Mouse (Mus musculus): Measurements from ENCODE around the gene Padi1.

DNA sequence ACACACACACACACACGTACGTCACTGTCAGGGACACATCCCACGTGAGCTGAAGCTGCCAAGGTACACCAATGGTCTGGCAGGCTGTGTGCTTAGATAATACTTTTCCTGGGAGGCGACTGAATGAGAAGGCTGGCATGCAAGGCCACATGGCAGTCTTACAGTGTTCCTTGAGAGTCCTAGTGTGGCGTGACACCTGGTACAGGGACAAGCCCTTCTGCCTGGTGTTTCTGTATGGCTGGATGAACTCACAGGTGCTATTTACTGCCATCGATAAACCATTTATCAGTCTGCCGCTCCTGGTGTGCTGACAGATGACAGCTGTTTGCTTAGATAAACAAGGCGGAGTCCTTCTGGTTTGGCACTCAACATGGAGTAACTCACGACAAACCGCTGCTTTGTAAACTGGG lies 8.9 kb upstream of the Padi1 start:
- TF ChIP-seq MAFK (IDR thresholded peaks at IDR 0.05; ENCODE audit: insufficient read depth, low read depth, low read length) (no peak), ZNF384 (IDR thresholded peaks at IDR 0.05; ENCODE audit: low read depth, low read length) (no peak), ZC3H11A (IDR thresholded peaks at IDR 0.05; ENCODE audit: borderline replicate concordance, low read depth, low read length) (no peak), CHD2 (IDR thresholded peaks at IDR 0.05; ENCODE audit: low read depth, low read length) (no peak), HCFC1 (IDR thresholded peaks at IDR 0.05; ENCODE audit: borderline replicate concordance, insufficient read depth, low read length) (no peak)
